In genomic region chr4:124890831-124891230, GRCm38 (mm10) we compare ENCODE assay signal across 10 mouse cellular contexts. TPM values are rescaled to one million over a fixed set of nuclear protein-coding genes. Genes with fewer than 3 reads are reported as not detected.
"Had no signal": no experiment of that assay in that cellular context is flagged by ENCODE, and none has a peak within 500 bp of the region (broad histone marks: within the 10 kb centered on the region; RNA-seq: fewer than 3 reads in every experiment).

No protein-coding gene starts in this region.

- DNase-seq: kidney, adult 18-20 months; kidney, adult 9 months; kidney, postnatal 14 days; kidney, postnatal 4 days; left cerebral cortex, postnatal 4 days; liver, postnatal 0 days; lung, embryonic 14.5 days; thymus, adult 2 months; thymus, postnatal 25 days had no signal

RNA-seq across cellular contexts. Expression of gene Epha10, which starts 10.1 kb away (rescaled TPM):
- total RNA-seq: megakaryocyte, adult 5-6 weeks had no signal

RNA-seq across cellular contexts. Expression of gene Maneal, which starts 28.9 kb away (rescaled TPM):
- total RNA-seq: megakaryocyte, adult 5-6 weeks had no signal
